ENCODE assay signal across 8 mouse cellular contexts in genomic region chr1:187997584-187998338, GRCm38 (mm10).
A peak's percentile ranks its signal among the peaks of the same experiment; 100 is the strongest.
DNase-seq lines count a peak whose midpoint lies in the region; ATAC-seq lines count a peak whose summit lies in the region.

No protein-coding gene starts in this region.

- WGBS in intestine, embryonic 14.5 days, result 1% methylated on average over 39 of the region's 39 CpGs

- peak overlapping the region; percentile 84 for H3K4me2 ChIP-seq in intestine, embryonic 14.5 days (ENCODE audit: low read length)

- H3K36me3 ChIP-seq in intestine, embryonic 14.5 days (ENCODE audit: control insufficient read depth, insufficient read depth, low read length), result no peaks in the 10 kb centered on the region

- H3K9me3 ChIP-seq in intestine, embryonic 14.5 days (ENCODE audit: control insufficient read depth, low read length), result no peaks in the 10 kb centered on the region

- H3K9ac ChIP-seq in intestine, embryonic 14.5 days (ENCODE audit: low read length), result 0 out of 2 replicates have a peak overlapping the region, but pooled peaks have one; percentile 4

- intact Hi-C loops in gastrocnemius, postnatal 36 days (cut with DNase I), result no loop called here
- intact Hi-C loops in left cerebral cortex, postnatal 14 days (cut with DNase I), result no loop called here

- H3K4me3 ChIP-seq in intestine, embryonic 14.5 days (ENCODE audit: low read depth, low read length), result peak overlapping the region; percentile 51

- DNase-seq in adrenal gland, postnatal 10 days, result peak; percentile 84
- peak; percentile 56 for DNase-seq in embryo, embryonic 11.5 days (ENCODE audit: low read depth, low spot score)
- DNase-seq in gastrocnemius, postnatal 36 days, result peak; percentile 23 to 36
- DNase-seq in intestine, embryonic 14.5 days (ENCODE audit: low spot score), result peak; percentile 85
- peak; percentile 30 to 61 for DNase-seq in left cerebral cortex, postnatal 14 days (ENCODE audit: low spot score in 2 of 2)
- peak; percentile 27 to 44 for DNase-seq in right cerebral cortex, adult 2 months (ENCODE audit: low spot score in 2 of 2)
- no peak for DNase-seq in natural killer cell, adult 2 months (ENCODE audit: low spot score in 2 of 2)

- 0 out of 2 replicates have a peak, but pooled peaks cover 5% of the 10 kb centered on the region for H3K27me3 ChIP-seq in intestine, embryonic 14.5 days (replicated peaks; ENCODE audit: control insufficient read depth, insufficient read depth, low read length)

- peak; percentile 93 for ATAC-seq in intestine, embryonic 14.5 days (replicated peaks; ENCODE audit: low FRiP score, low TSS enrichment, low read depth)
- peak; percentile 12; the same call in 1 of the 2 replicates for ATAC-seq in megakaryocyte, adult 5-6 weeks (ENCODE audit: poor library complexity, severe bottlenecking)

- H3K4me1 ChIP-seq in intestine, embryonic 14.5 days (replicated peaks; ENCODE audit: control insufficient read depth, insufficient read depth, low read length), result 0 out of 2 replicates have a peak, but pooled peaks cover 4% of the 10 kb centered on the region

- H3K27ac ChIP-seq in intestine, embryonic 14.5 days (ENCODE audit: low read depth), result no peak overlapping the region

Comparison
In these comparisons a context has a peak if more than half of its experiments do, and no peak if none do; other contexts are left out.
1. DNase-seq: peak in adrenal gland, postnatal 10 days (single experiment), embryo, embryonic 11.5 days (single experiment), gastrocnemius, postnatal 36 days (2 of 2), intestine, embryonic 14.5 days (single experiment), left cerebral cortex, postnatal 14 days (2 of 2) and right cerebral cortex, adult 2 months (2 of 2); none in natural killer cell, adult 2 months (0 of 2).